Mouse (Mus musculus) right cerebral cortex, postnatal 4 days (tissue): ENCODE results near the gene Zfp593.

Experiments
- DNase-seq: peaks from one replicate; pipeline ENCODE4 v3.0.0-alpha.2; 2022

Zfp593 gene

DNA sequence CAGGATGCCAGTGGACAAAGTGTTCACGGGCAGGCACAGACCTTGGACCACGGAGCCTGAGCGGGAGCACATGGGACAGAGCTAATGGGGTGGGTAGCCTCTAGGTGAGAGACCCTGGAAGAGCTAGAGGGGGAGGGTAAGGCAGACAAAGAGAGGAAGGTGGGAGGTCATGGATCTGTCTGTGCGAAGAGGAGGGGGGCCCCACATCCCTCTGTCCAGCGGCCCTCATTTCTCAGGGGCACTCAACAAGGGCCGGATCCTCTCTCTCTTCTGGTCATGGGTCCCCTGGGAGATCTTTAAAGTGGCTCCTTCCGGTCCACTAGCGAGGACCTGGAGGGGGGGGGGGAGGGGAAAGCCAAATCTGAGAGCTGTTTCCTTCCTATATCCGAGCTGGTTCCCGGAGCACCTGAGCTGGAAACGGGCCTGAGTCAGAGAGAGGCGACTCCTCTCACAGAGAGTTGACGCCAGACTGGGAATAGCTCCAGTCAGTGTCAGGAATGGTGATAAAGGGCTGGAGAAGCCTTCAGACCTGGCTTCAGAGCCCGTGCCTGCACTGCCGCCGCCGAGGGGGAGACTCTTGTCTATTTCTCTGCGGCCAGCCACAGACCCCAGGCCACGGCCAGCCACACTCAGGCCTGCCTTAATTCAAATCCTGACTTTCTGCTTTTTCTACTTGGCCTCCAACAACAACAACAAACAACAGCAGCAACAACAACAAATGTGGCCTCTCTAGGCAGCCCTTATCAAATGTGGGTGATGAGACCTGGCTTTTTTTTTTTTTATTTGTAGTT, 11.2 kb upstream of the Zfp593 start:
- no peak for DNase-seq

DNA sequence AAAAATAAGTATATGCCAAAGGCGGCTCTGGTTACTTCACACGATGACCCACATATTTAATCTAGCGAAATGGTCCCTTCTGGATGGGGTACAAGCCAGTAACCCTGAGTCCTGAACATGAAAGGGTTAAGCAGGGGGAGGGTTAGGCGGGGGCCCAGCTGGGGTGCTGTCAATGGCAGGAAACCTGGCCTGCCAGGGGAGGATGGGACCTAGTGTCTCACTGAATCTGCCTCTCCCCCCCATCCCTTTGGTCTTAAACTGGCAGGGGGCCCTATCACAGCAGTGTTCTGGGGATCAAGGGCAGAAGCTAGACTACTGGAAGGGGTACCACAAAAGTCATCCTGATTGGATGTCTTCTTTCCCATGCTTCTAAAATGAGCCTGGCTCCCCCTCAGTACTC, 10.5 kb upstream of the Zfp593 start:
- DNase-seq, result no peak

DNA sequence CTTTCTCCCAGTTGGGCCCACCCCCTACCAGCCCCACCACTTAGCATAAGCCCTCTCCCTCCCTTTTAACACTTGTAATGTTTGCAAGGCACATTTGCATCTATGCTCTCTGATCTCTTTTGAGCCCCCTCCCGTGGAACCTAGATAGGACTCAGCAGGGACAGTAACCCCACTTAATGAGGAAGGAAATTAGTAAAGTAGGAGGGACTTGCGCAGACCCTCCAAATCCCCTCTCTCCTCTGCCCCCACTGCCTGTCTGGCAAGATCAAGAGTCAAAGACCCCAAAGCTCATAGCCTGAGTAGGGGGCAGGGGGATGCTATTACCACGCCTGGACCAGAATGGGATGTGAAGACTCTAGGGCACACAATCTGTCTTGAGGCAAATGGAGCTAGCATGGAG, 9.4 kb upstream of the Zfp593 start:
- DNase-seq, result no peak

DNA sequence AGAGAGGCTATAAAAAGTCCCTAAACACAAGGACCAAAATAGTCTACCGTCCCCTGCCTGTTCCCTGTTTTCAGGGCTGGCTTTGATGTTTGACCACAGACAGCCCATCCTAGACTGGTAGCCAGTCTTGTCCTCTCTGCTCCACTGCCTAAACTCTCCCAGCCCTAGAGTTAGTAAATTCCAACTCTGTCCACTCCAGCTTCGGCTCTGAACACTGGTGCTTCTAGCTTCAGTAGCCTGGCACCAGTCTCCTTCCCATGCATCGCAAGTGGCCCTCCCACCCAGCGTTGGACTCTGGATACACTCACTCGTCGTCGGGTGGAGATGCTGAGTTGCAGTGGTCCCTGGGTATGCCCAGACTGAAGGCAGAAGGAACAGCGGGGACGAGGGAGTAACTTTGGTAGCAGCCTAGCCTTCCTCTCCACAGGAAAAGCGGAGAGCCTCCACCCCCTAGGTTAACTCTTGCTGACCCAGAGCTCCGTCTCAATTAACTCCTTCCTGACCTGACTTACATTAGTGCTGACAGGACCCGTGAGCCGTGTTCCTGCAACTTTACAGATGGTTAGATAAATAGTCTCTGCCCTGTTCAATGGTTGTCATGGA, 8.4 kb upstream of the Zfp593 start, which contains the start of gene Grrp1:
Grrp1 (minus strand) TSS at position 385 of the 603 bp plus-strand sequence.
- no peak for DNase-seq

DNA sequence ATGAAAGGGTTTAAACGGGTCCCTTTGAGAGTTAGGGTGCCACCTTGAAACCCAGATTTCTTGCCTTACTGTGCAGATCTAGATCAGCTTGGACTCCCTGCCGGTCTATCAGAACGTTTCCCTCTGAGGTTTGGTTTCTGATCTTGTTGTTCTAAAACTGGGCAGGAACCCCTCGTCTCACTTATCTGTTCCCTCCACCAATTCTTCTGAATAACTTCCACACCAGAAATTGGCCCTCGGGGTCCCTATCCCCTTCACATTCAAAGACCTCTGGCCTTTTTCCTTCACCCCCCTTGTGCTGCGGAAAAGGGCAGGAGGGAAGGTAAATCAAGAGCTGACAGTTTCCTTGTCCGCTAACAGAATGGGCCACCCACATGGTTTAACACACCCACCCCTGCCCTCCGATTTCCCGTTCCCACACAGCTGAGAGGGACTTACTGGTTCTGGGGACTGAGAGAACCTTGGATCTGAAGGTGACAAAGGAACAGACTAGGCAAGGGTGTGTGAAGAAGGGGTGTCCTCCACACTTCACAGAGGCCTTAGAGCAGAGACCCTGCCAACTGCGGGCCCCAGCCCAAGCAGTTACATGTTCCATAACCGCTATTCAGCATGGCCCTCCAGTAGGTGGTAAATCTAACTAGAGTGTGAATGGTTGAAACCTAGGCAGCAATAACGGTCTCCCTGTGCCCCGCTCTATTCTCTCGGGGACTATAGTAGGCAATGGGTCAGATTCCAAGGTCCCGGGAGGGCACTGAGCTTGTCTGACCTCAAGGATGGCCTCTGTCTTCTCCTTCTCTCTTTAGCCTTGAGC, 7.7 kb upstream of the Zfp593 start:
- no peak for DNase-seq

DNA sequence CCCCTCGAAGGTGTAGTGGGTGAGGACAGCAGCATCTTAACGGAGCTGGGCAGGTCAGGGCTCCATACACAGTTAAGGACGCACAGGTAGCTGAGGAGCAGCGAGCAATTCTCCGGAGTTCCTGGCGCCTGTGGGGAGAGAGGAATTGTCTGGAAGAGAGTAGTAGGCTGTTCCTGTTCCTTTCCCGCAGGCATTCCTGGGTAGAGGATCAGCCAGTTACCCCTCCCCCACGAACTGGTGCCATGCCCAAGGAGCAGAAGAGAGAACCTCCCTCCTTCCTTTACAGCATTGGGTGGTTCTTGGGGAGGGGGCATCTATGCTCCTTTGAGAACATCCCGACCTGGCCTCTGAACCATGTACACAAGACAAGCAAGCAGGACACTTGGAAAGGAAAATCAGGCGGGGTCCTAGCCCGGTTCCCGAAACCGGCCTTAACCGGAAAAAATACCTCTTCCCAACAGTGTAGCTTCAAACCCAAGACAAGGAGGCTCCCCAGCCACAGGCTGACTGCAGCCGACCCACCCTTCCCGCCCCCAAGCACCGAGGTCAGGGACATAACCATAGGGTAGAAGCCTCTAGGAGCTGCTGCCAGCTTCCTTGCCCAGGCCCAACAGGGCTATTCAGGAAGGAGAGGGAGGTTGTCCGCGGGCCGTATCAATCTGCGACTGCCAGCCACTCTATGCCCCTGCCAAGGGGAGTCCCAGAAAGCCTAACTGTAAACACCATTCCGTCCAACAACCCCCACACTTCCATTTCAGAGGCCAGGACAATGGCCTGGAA, 6.9 kb upstream of the Zfp593 start:
- peak; percentile 38 for DNase-seq

DNA sequence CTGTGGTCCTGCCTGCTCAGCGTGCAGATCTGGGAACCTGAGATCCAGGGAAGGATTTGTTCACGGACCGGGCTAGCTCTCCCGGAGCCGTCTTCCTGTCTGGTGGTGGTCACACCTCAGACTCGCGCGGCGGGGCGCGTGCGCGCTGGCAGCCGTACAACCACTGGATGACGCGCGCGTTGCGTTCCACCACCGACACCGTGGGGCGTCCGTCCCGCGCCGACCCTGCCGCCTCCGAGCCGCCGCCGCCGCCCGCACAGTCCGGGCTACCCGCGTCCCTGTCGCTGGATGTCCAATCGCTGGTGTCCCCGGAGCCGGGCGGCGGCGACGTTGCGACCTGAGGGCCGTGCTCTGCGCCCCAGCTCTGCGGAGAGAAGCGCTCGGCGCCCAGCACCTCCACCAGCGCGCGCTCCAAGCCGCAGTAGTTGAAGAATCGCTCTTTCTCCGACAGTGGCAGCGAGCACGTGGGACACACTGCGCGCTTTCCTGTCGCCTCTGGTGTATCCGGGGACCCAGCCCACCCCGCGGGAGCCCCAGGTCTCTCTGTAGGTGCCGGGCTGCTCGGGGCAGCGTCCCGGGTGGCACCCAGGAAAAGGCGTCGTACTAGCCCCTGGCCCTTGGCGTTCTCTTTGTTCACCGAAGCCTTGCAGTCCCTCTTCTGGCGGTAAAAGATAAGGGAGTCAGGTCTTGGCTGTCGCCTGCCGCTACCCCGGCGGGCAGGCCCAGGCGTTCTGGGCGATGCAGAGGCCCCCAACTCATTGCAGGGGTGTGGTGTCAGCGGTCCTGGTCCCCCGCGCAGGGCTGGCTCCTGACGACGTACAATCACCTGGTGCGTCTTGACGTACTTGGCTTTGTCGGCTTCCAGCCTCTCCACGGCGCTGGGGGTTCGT, 6.1 kb upstream of the Zfp593 start:
- DNase-seq, result peak; percentile 80

DNA sequence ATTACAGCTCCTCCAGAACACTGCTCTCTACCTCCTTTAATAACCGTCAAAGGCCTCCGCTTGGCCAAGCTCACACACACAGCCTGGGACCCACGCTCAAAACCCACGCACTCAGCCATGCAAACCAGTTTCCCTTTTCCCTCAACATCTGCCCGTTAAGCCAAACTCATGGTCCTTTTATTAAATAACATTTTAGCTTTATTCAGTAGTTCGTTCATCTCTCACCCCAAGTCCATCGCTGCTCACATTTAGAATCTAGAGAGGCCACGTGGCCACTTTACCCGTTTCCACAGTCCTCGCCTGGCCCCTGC, 5.5 kb upstream of the Zfp593 start:
- DNase-seq, result no peak

DNA sequence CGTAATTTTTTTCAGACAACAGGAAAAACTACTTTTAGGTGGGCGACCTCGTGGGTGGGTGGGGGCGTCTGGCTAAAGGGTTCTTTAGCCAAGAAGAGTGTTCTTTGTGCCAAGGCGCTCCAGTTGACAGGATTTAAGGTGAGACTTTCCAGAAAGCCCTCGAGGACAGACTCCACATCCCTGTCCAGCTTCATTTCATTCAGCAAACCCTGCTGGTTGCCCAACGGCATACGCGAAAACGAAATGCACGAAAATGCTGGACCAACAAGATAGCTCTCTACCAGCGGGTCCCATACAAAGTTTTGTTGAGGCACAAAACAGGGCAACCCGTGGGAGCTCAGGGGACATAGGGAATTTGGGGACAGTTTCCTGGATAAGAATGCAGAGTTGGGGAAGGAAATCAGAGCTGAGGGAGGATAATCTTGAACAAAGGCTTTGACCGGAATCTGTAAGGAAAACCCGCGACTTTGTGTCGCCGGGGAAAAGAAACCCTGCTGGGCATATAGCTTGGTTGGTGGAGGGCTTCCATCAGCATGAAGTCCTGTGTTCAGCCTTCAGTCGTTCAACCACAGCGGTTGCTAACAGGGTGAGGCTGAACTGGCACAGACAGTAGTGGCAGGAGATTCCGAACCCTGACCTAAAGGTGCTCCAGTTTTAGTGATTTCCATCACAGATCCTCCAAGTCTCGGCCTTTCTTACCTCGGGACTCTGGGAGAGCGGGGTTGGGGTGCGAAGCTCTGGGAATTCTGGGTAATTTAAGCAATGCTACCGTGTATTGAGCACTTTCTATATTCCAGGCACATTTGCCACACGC, 4.9 kb upstream of the Zfp593 start:
- DNase-seq, result no peak

DNA sequence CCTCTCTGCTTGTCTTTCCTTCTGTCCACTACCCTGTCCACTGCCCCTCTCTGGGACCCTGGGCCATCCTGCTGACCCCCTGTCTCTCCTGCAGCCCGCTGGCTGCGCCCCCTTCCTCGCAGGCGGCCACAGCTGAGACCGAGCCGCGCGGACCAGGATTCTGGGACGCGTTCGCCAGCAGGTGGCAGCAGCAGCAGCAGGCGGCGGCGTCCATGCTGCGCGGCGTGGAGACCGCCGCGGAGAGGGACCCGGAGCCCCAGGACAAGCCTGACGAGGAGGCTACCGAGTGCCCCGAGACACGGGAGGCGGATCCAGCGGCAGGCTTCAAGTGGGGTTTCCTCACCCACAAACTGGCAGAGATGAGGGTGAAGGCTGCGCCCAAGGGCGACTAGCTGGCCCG, 4.3 kb upstream of the Zfp593 start:
- DNase-seq, result peak; percentile 89

DNA sequence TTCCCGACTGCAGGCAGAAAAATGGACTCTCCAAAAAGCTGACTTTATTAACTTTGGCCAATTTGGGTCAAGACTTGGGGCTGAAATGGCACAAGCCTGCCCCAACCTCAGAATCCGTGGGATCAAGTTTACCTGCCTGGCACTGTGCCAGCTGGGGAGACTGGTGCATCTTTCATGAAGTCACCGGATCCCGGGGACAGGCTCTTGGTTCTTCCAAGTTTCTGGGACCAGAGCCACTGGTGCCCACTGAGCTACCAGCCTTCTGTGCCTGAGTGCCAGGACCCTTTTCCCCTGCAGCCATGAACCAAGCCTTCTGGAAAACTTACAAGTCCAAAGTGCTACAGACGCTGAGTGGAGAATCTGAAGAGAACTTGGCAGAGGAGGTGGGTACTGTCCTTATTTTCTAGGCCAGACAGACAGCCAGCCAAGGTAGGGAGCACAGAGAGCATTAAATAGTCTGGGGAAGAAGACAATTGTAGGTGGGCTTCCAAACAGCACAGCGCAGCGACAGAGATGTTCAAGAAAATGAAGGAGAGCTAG, 1.4 kb upstream of the Zfp593 start, which contains the start of gene Gm30191:
Gm30191 (plus strand) TSS at position 217 of the 540 bp plus-strand sequence.
- no peak for DNase-seq

DNA sequence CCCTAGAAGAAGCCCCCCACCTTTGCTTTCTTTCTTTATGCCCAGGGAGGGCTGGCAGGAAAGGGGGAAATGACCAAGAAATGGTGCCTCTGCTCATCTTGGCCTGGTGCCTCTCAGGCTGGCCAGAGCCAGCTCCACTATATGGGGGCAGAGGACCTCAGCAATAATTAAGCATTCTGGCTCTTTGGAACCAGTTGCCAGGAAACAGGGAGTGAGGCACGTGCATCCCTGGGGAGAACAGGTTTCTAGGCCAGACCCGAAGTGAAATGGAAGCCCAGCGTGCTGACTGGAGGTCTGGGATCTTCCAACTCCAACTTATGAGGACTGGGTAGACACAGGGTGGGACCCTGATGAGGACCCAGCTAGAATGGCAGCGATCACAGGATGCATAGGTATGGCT, 864 bp upstream of the Zfp593 start:
- DNase-seq, result no peak

DNA sequence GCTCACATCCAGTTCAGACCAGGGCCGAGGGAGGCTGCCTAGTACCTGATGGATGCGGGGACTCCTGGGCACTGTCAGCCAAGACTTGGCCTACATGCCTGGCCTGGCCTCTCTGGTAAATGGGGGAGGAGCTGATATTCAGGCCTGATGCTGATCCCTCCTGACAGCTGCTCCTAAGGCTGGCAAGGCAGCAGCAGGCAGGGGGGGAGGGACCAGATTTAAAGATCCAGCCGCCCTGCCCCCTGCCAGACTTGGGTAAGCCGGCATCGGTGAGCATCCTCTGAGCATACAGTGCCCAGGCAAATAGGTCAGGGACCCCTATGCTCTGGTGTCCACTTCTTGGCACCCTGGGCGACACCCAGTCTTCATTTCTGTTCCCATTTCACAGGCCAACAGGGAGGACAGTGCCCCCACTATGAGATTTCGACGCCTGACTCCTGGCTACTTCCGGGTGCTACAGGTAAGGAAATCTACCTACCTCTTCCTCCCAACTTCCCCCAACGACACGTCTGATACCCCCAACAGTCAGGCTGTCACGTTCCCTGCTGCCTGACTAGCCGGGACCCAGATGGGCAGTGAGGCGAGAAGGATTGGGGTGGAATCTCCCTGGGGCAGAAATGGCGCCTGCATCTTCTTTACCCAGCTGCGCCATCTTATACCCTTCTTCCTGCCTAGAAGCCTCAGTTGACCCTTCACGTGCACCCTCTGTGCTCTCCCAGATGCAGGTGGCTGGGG, 1.7 kb downstream of the Zfp593 start, which contains the start of gene E130218I03Rik:
E130218I03Rik (plus strand) TSS at position 147 of the 735 bp plus-strand sequence.
- no peak for DNase-seq

DNA sequence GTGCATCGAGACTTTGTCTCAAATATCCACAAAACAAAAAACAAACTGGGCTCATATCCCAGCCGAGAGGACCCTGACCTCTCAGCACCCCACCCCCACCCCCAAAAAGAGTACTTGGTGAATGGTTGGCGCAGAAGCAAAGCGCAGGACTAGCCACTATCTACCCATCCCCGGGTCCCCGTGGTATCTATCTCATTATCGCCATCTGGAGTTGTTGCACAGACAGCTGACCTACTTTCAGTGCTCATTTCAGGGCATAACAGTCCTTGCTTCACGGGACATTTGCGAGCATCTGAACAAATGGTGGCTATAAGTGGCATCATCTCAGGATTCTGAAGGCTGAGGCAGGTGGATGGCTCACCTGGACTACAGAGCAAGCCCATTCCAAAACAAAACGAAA, 6.7 kb downstream of the Zfp593 start:
- DNase-seq, result no peak

DNA sequence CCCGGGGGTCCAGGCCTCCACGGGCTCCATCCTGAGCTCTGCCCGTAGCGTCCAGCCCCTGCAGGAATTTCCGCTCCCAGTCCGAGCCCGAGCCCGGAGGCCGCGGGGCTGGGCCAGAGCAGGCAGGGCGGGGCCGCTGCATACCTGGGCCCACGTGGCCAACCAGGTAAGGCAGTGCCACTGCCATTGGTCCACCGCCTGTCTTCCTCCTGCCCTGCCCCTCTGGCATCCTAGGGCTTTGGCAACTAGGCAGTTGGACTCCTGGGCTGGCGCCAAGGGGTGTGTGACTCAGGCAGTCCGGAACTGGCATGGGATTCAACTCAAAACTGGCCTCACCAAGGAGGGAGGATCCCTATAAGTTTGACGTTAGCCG, 7.1 kb downstream of the Zfp593 start, which contains the start of gene Cnksr1:
Cnksr1 (minus strand) TSS at position 121 of the 373 bp plus-strand sequence.
- DNase-seq, result peak; percentile 61

DNA sequence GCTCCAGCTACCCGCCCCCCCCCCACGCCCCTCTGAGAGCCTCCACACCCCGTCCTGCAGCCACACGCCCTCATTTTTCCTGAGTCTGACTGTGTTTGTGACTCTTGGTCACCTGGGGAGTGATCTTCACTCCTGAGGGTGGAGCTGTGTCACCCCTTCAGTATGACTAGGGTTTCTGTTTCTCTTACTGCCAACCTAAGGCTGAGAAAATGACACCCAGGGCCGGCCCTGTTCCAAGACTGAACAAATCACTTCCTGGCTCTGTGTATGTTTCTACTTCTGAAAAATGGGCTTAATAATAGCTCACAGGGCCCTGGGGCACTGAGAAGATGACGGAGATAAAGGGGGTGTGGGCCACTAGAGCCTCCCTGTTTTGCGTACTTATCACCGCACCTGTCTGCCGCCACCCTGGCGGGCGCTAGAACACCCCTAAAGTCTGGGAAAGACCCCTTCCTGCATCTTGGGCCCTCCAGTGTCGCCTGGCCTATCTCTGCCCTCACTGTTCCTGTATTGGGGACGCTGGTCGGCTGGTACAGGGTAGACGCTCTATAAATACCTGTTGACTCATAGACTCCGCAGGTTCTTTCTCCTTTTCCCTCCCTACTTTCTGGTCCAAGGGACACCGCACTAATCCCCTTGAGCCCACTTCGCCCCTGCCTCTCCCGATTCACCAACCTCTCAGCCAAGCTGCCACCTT, 7.7 kb downstream of the Zfp593 start:
- DNase-seq, result no peak

DNA sequence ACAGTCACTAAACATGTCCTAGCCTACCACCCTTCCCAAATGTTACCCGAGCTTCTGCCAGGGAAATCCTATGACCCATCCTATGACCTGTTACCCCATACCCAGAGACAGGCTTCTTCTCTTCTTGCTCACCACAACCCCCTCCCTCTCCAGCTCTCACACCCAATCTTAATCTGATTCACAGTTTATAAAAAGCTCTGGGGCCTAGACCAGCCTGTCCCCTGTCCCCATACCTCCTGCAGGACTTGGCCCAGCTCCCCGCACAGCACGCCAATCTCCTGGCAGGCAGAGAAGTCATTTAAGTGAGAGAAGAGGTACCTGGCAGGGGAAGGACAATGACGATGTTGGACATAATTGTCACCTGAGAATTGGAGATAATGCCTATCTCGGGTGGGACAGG, 10.5 kb downstream of the Zfp593 start:
- no peak for DNase-seq

DNA sequence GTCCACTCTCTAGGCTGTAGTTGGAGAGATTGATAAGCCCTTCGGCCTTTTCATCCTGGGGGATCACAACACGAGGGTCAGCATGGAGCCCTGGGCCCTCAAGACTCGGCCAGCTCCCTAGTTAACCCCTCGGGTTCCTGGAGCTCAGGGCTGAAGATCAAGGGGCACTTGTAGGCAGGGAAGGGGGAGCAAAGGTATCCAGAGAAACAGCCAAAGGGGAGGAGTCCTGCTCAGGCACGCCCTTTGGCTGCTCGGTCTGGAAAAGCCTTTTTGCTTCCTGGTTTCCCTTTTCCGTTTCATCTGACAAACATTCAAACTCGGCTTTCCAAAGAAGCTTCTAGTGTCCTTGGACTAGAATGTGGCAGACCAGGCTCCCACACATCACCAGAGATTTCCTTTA, 15.0 kb downstream of the Zfp593 start:
- DNase-seq, result no peak

DNA sequence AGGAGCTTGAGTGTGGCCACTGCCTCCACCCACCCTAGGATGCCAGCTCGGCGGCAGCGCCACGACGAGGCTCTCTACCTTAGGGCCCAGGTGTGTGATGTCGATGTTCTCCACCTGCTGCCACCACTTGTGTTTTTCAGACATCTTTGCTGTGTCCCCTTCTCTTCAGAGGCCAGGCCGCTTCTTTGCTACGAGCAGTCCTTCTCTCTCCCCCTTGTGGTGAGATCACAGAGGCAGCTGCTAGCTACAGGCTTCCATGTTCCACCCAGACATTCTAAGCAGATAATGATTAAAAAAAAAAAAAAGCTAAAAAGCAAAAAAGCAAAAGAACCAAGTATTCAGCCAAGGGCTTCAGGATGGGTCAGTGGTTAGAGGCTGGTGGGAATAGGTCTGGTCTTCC, 18.2 kb downstream of the Zfp593 start, which contains the start of gene Catsper4:
Catsper4 (minus strand) TSS at position 190 of the 400 bp plus-strand sequence.
- DNase-seq, result no peak
